19 mouse cellular contexts compared by ENCODE assay signal in the genomic region with DNA sequence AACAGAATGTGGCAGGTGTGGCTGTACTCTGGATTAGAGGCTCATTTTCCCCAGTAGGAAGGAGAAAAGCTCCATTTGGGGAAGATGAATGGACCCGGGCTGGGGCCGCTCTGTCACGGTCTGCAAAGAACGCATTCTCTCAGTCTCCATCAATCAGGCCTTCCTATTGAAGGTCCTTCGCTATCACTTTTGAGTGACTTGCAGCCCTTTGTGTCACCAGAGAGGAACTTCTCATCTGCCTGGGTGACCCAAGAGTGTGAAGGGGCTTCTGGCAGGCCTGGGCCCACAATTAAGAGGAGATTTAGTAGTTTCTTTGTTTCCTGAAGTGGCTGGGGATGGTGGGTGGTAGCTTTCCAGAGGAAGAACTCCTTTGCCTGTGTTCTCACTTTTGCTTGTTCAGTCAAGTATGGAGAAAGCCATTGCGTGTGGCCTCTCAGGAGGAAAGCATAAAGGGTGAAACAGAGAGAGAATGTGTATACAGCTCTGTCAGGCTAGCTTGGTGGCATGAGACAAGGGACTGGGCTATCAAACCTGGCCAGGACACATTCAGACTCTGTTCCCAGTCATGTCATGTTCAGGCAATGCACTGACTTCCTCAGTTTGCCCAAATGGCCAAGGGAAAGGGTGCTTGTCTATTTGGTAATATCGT.
A peak's percentile ranks its signal among the peaks of the same experiment; 100 is the strongest.
DNase-seq lines count a peak whose midpoint lies in the region; ATAC-seq and TF ChIP-seq lines count a peak whose summit lies in the region.
"Had no signal": no experiment of that assay in that cellular context is flagged by ENCODE, and none has a peak within 500 bp of the region (broad histone marks: within the 10 kb centered on the region; RNA-seq: fewer than 3 reads in every experiment).

No protein-coding gene starts in this region.

- no peaks in the 10 kb centered on the region for H3K9me3 ChIP-seq in CH12.LX (replicated peaks; ENCODE audit: low read length)
- H3K9me3 ChIP-seq in hindbrain, embryonic 11.5 days (ENCODE audit: control insufficient read depth, low read length): no peaks in the 10 kb centered on the region
- H3K9me3 ChIP-seq in midbrain, embryonic 14.5 days (ENCODE audit: control insufficient read depth, low read length): no peaks in the 10 kb centered on the region
- no peaks in the 10 kb centered on the region for H3K9me3 ChIP-seq in intestine, postnatal 0 days (ENCODE audit: control insufficient read depth)
- H3K9me3 ChIP-seq: heart, embryonic 10.5 days; limb, embryonic 10.5 days had no signal

- no peak for TF ChIP-seq EP300 in CH12.LX (IDR thresholded peaks at IDR 0.05; ENCODE audit: low read length)

- H3K4me3 ChIP-seq in CH12.LX (replicated peaks in 1 of 3; ENCODE audit: low read depth in 2 of 3, low read length in 2 of 3, poor library complexity in 1 of 3): no peak overlapping the region
- no peak overlapping the region for H3K4me3 ChIP-seq in hindbrain, embryonic 11.5 days (ENCODE audit: low read depth, low read length)
- no peak overlapping the region for H3K4me3 ChIP-seq in midbrain, embryonic 14.5 days (replicated peaks; ENCODE audit: low read depth, low read length)
- H3K4me3 ChIP-seq in intestine, postnatal 0 days (ENCODE audit: low read depth, low read length): no peak overlapping the region
- H3K4me3 ChIP-seq: heart, embryonic 10.5 days; limb, embryonic 10.5 days had no signal

- no peak for DNase-seq in CH12.LX (ENCODE audit: extremely low read depth)
- peak; percentile 50 for DNase-seq in brain, embryonic 14.5 days (ENCODE audit: low read depth)
- DNase-seq in hindbrain, embryonic 11.5 days (ENCODE audit: low spot score): peak; percentile 41
- DNase-seq in midbrain, embryonic 14.5 days: peak; percentile 17
- DNase-seq in layer of hippocampus, postnatal 36 days: no peak
- no peak for DNase-seq in c-Kit-positive CD71-positive TER-119-positive erythroid progenitor cells, embryonic 14.5 days (ENCODE audit: low spot score)
- DNase-seq in cerebellum, postnatal 36 days: no peak
- DNase-seq: cerebellum, adult 11 months; gastrocnemius, postnatal 14 days; heart, postnatal 10 days; lung, adult 2 months; lung, postnatal 36 days; thymus, adult 18-20 months had no signal

- no peak for TF ChIP-seq POLR2A in CH12.LX (IDR thresholded peaks at IDR 0.05; ENCODE audit: low read depth, low read length)
- no peak for TF ChIP-seq POLR2A in brain, embryonic 14.5 days (IDR thresholded peaks at IDR 0.05; ENCODE audit: borderline replicate concordance, extremely low read depth, insufficient read depth, insufficient read length, poor library complexity, severe bottlenecking)

- H3K27me3 ChIP-seq in CH12.LX (replicated peaks): no peaks in the 10 kb centered on the region
- H3K27me3 ChIP-seq in hindbrain, embryonic 11.5 days (ENCODE audit: control insufficient read depth, insufficient read depth, low read length): no peaks in the 10 kb centered on the region; the same call in 1 of the 2 replicates
- H3K27me3 ChIP-seq in midbrain, embryonic 14.5 days (ENCODE audit: control insufficient read depth, insufficient read depth, low read length): no peaks in the 10 kb centered on the region; the same call in 1 of the 2 replicates
- H3K27me3 ChIP-seq in intestine, postnatal 0 days (replicated peaks; ENCODE audit: control insufficient read depth, insufficient read depth, low read length): no peaks in the 10 kb centered on the region

- H3K4me2 ChIP-seq in CH12.LX (ENCODE audit: insufficient read depth, low read depth, poor library complexity, severe bottlenecking): no peak overlapping the region
- no peak overlapping the region for H3K4me2 ChIP-seq in hindbrain, embryonic 11.5 days (replicated peaks; ENCODE audit: low read depth, low read length)
- no peak overlapping the region for H3K4me2 ChIP-seq in midbrain, embryonic 14.5 days (ENCODE audit: low read length)
- H3K4me2 ChIP-seq in intestine, postnatal 0 days (replicated peaks; ENCODE audit: low read depth): no peak overlapping the region
- H3K4me2 ChIP-seq: liver, embryonic 11.5 days had no signal

- in situ Hi-C loops in CH12.LX (cut with MboI; ENCODE audit: low pct_ligation_motif_present, low pct_unique_long_range_greater_than_20kb, low sequenced_read_pairs): no loop called here

- dilution Hi-C loops in CH12.LX (cut with MboI; ENCODE audit: extremely low pct_ligation_motif_present, extremely low pct_unique_long_range_greater_than_20kb, low sequenced_read_pairs): no loop called here

- 27% methylated on average over 7 of the region's 7 CpGs for WGBS in hindbrain, embryonic 11.5 days
- WGBS in midbrain, embryonic 14.5 days: 11% methylated on average over 7 of the region's 7 CpGs
- WGBS in intestine, postnatal 0 days: 84% methylated on average over 7 of the region's 7 CpGs

- peaks cover 10 to 31% of the 10 kb centered on the region in 2 experiments; a peak in 3 of 4 replicates for H3K4me1 ChIP-seq in CH12.LX (ENCODE audit: control insufficient read depth in 1 of 2, insufficient read depth in 2 of 2)
- no peaks in the 10 kb centered on the region for H3K4me1 ChIP-seq in hindbrain, embryonic 11.5 days (replicated peaks; ENCODE audit: control insufficient read depth, insufficient read depth, low read length)
- H3K4me1 ChIP-seq in midbrain, embryonic 14.5 days (ENCODE audit: control insufficient read depth, insufficient read depth, low read length): no peaks in the 10 kb centered on the region
- H3K4me1 ChIP-seq in intestine, postnatal 0 days (replicated peaks; ENCODE audit: control insufficient read depth, insufficient read depth, low read length): no peaks in the 10 kb centered on the region
- H3K4me1 ChIP-seq: heart, embryonic 10.5 days had no signal

- no peaks in the 10 kb centered on the region for H3K36me3 ChIP-seq in CH12.LX (replicated peaks in 1 of 2; ENCODE audit: control insufficient read depth in 1 of 2, insufficient read depth in 1 of 2, low read length in 1 of 2)
- no peaks in the 10 kb centered on the region for H3K36me3 ChIP-seq in hindbrain, embryonic 11.5 days (ENCODE audit: control insufficient read depth, insufficient read depth, low read length)
- no peaks in the 10 kb centered on the region for H3K36me3 ChIP-seq in midbrain, embryonic 14.5 days (ENCODE audit: control insufficient read depth, insufficient read depth, low read length)
- H3K36me3 ChIP-seq in intestine, postnatal 0 days (ENCODE audit: control insufficient read depth, insufficient read depth): no peaks in the 10 kb centered on the region
- H3K36me3 ChIP-seq: heart, embryonic 10.5 days; limb, embryonic 10.5 days had no signal

- no peak for TF ChIP-seq CTCF in CH12.LX (conservative IDR thresholded peaks at IDR 0.05 in 1 of 2, IDR thresholded peaks at IDR 0.05 in 1 of 2; ENCODE audit: low read depth in 2 of 2, low read length in 2 of 2)
- no peak for TF ChIP-seq CTCF in brain, embryonic 14.5 days (IDR thresholded peaks at IDR 0.05; ENCODE audit: borderline replicate concordance, extremely low read depth, insufficient read depth, insufficient read length)
- TF ChIP-seq CTCF in intestine, postnatal 0 days (IDR thresholded peaks at IDR 0.05; ENCODE audit: low read depth): no peak

- peak; percentile 89 for ATAC-seq in hindbrain, embryonic 11.5 days (ENCODE audit: low FRiP score)
- ATAC-seq in midbrain, embryonic 14.5 days (ENCODE audit: low FRiP score, low TSS enrichment): 0 out of 2 replicates have a peak, but pooled peaks have one; percentile 37
- ATAC-seq in intestine, postnatal 0 days: no peak
- ATAC-seq: CD4-positive, CD25-positive, alpha-beta regulatory T cell, adult 4 months; inflammation-experienced regulatory T-cells, adult 6 months had no signal

- H3K79me2 ChIP-seq in CH12.LX (replicated peaks; ENCODE audit: control insufficient read depth, extremely low read depth, insufficient read depth, poor library complexity, severe bottlenecking): no peaks in the 10 kb centered on the region

- H3K27ac ChIP-seq in CH12.LX (ENCODE audit: insufficient read depth, low read depth): no peak overlapping the region
- no peak overlapping the region for H3K27ac ChIP-seq in hindbrain, embryonic 11.5 days (ENCODE audit: low read depth, low read length)
- no peak overlapping the region for H3K27ac ChIP-seq in midbrain, embryonic 14.5 days (replicated peaks; ENCODE audit: low read depth, low read length)
- H3K27ac ChIP-seq in intestine, postnatal 0 days (ENCODE audit: low read depth, low read length): no peak overlapping the region
- H3K27ac ChIP-seq: heart, embryonic 10.5 days; limb, embryonic 10.5 days had no signal

- H3K9ac ChIP-seq in CH12.LX (ENCODE audit: insufficient read depth, low read depth): no peak overlapping the region
- H3K9ac ChIP-seq in hindbrain, embryonic 11.5 days (ENCODE audit: low read depth, low read length): no peak overlapping the region
- H3K9ac ChIP-seq in midbrain, embryonic 14.5 days (replicated peaks; ENCODE audit: low read length): no peak overlapping the region
- H3K9ac ChIP-seq in intestine, postnatal 0 days (ENCODE audit: low read depth, low read length): no peak overlapping the region

- TF ChIP-seq RAD21 in CH12.LX (IDR thresholded peaks at IDR 0.05; ENCODE audit: low read depth, low read length): no peak

TF ChIP-seq in CH12.LX, 34 proteins besides CTCF, POLR2A, EP300 and RAD21:
- TF ChIP-seq ZC3H11A (IDR thresholded peaks at IDR 0.05; ENCODE audit: low read depth, low read length): no peak
- TF ChIP-seq SIN3A (IDR thresholded peaks at IDR 0.05; ENCODE audit: low read length): 0 out of 2 replicates have a peak, but pooled peaks have one; percentile 24
TF ChIP-seq in CH12.LX: peak in this region for 1.

Comparison
In these comparisons a context has a peak if more than half of its experiments do, and no peak if none do; other contexts are left out.
1. DNase-seq: peak in brain, embryonic 14.5 days (single experiment), hindbrain, embryonic 11.5 days (single experiment) and midbrain, embryonic 14.5 days (single experiment); none in CH12.LX (single experiment), layer of hippocampus, postnatal 36 days (0 of 2), c-Kit-positive CD71-positive TER-119-positive erythroid progenitor cells, embryonic 14.5 days (single experiment) and cerebellum, postnatal 36 days (0 of 2).